Mouse (Mus musculus) olfactory bulb, adult 2 months (tissue): ENCODE measurements at regions not wholly inside any gene's neighbourhood (a gene's known extent, or its start where the extent isn't known, plus 50 kb on each side); places are given as distances from the start of the nearest gene placed in this dataset.

Experiments
- CTCF ChIP-seq: fragments of 200-500 bp; IDR thresholded peaks from 2 replicates; pipeline ENCODE4 v1.5.1; 2012; ENCODE audit warnings: low read depth, mild to moderate bottlenecking, low read length, moderate library complexity; ENCODE audit not compliant: insufficient read depth
- POLR2A ChIP-seq: fragments of 200-500 bp; IDR thresholded peaks from 2 replicates; pipeline ENCODE4 v1.6.1; 2012; ENCODE audit warnings: mild to moderate bottlenecking, low read depth, low read length, moderate library complexity; ENCODE audit not compliant: insufficient read depth

DNA sequence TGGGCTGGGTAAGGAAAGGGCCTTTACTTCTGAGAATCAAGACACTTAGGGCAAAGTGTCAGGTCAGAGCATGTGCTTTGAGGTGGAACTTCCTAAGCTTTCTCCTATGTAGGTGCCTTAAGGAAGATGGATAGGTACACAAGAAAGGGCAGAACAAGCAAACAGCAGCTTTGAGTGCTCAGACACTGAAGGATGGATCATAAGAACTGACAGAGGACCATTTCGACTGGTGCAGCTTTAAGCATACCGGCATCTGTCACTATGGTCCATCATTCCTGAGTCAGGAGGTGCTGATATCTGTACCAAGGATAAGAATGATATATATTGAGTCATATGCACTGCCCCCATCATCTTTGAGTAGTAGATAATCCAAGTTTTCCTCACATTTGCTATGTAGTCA, 430.2 kb upstream of the Klhl29 start:
- TF ChIP-seq POLR2A: no peak
- TF ChIP-seq CTCF: no peak
